ENCODE assay signal across 8 mouse cellular contexts in the genomic region with DNA sequence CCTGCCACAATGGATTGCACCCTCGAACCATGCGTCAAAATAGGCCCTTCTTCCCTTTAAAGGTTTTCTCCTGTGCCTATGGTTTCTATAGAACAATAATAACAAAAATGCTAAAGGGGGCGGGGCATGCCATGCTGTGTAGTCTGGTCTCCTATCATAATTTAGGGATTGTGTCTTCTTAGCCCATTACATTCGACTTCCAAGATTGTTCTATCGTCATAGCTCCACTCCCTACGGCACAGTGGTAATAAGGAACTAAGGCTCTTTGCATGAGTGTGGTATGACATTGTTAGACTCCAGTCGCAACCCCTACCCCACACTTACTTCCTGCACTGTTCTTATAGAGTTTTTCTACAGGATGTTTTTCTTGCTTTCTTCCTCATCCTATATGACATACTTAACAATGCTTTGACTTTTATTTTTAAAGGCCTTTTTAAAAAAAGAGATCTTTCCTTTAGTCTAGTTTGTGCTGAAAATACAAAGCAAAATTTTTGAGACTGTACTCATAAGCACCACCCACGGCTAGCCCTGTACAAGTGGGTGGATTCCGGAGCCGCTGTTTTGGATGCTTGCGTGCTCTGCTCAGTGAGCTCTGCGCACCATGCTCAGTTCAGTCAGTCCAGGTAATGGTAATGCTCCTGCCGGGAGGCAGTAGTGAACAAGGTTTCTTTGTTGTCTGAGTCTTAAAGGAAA. TPM values are rescaled to one million over a fixed set of nuclear protein-coding genes. Genes with fewer than 3 reads are reported as not detected.
DNase-seq lines count a peak whose midpoint lies in the region; ATAC-seq and TF ChIP-seq lines count a peak whose summit lies in the region.

No protein-coding gene starts in this region.

- no peaks in the 10 kb centered on the region for H3K27me3 ChIP-seq in hindbrain, embryonic 11.5 days (ENCODE audit: control insufficient read depth, insufficient read depth, low read length)
- peaks cover 15% of the 10 kb centered on the region; the same call in 1 of the 2 replicates for H3K27me3 ChIP-seq in limb, embryonic 15.5 days
- no peaks in the 10 kb centered on the region for H3K27me3 ChIP-seq in stomach, embryonic 14.5 days (ENCODE audit: control insufficient read depth, insufficient read depth, low read length)
- no peaks in the 10 kb centered on the region for H3K27me3 ChIP-seq in kidney, adult 2 months (replicated peaks; ENCODE audit: control insufficient read depth, insufficient read depth, low read length)

- peak overlapping the region; percentile 43 for H3K4me2 ChIP-seq in hindbrain, embryonic 11.5 days (replicated peaks; ENCODE audit: low read depth, low read length)
- peak overlapping the region; percentile 43 for H3K4me2 ChIP-seq in limb, embryonic 15.5 days
- peak overlapping the region; percentile 42 for H3K4me2 ChIP-seq in stomach, embryonic 14.5 days (replicated peaks; ENCODE audit: low read depth, low read length)

- no peaks in the 10 kb centered on the region for H3K9me3 ChIP-seq in hindbrain, embryonic 11.5 days (ENCODE audit: control insufficient read depth, low read length)
- no peaks in the 10 kb centered on the region for H3K9me3 ChIP-seq in limb, embryonic 15.5 days
- no peaks in the 10 kb centered on the region for H3K9me3 ChIP-seq in stomach, embryonic 14.5 days (ENCODE audit: control insufficient read depth, low read depth, low read length)

- peak overlapping the region; percentile 12 for H3K4me3 ChIP-seq in hindbrain, embryonic 11.5 days (ENCODE audit: low read depth, low read length)
- peak overlapping the region; percentile 26 for H3K4me3 ChIP-seq in limb, embryonic 15.5 days
- peak overlapping the region; percentile 22 for H3K4me3 ChIP-seq in stomach, embryonic 14.5 days (ENCODE audit: low read depth, low read length)
- no peak overlapping the region for H3K4me3 ChIP-seq in kidney, adult 2 months (ENCODE audit: insufficient read depth, low read depth, low read length)

- 31% methylated on average over 13 of the region's 13 CpGs for WGBS in hindbrain, embryonic 11.5 days
- 19% methylated on average over 13 of the region's 13 CpGs for WGBS in limb, embryonic 15.5 days
- WGBS in stomach, embryonic 14.5 days: 26% methylated on average over 13 of the region's 13 CpGs
- WGBS in kidney, adult 2 months: 16% methylated on average over 13 of the region's 13 CpGs

- no peaks in the 10 kb centered on the region for H3K36me3 ChIP-seq in hindbrain, embryonic 11.5 days (ENCODE audit: control insufficient read depth, insufficient read depth, low read length)
- H3K36me3 ChIP-seq in limb, embryonic 15.5 days: no peaks in the 10 kb centered on the region
- no peaks in the 10 kb centered on the region for H3K36me3 ChIP-seq in stomach, embryonic 14.5 days (ENCODE audit: control insufficient read depth, insufficient read depth, low read length)
- H3K36me3 ChIP-seq in kidney, adult 2 months (ENCODE audit: control insufficient read depth, insufficient read depth, low read length): no peaks in the 10 kb centered on the region

- H3K27ac ChIP-seq in hindbrain, embryonic 11.5 days (ENCODE audit: low read depth, low read length): no peak overlapping the region
- no peak overlapping the region for H3K27ac ChIP-seq in limb, embryonic 15.5 days
- no peak overlapping the region for H3K27ac ChIP-seq in stomach, embryonic 14.5 days (ENCODE audit: low read length)
- no peak overlapping the region for H3K27ac ChIP-seq in kidney, adult 2 months (ENCODE audit: insufficient read depth, low read depth, low read length)

- peak; percentile 68; the same call in 1 of the 2 replicates for ATAC-seq in hindbrain, embryonic 11.5 days (ENCODE audit: low FRiP score)
- no peak for ATAC-seq in limb, embryonic 15.5 days (ENCODE audit: insufficient number of reproducible peaks, low FRiP score, low TSS enrichment, low read depth)
- ATAC-seq in stomach, embryonic 14.5 days (ENCODE audit: insufficient number of reproducible peaks, insufficient read depth, low FRiP score, low read depth): no peak
- no peak for ATAC-seq in CD4-positive, CD25-positive, alpha-beta regulatory T cell, adult 4 months

- peak; percentile 8 for DNase-seq in cerebellum, postnatal 10 days
- DNase-seq in cerebellum, adult 9-11 months: no peak
- peak; percentile 16 for DNase-seq in ZHBTc4 (ENCODE audit: low read depth, low spot score)
- peak; percentile 35 for DNase-seq in hindbrain, embryonic 11.5 days (ENCODE audit: low spot score)
- no peak for DNase-seq in kidney, adult 2 months

- TF ChIP-seq CTCF in kidney, adult 2 months (conservative IDR thresholded peaks at IDR 0.05; ENCODE audit: insufficient read depth, insufficient read length, low read depth, low read length): no peak

- H3K9ac ChIP-seq in hindbrain, embryonic 11.5 days (ENCODE audit: low read depth, low read length): no peak overlapping the region
- no peak overlapping the region for H3K9ac ChIP-seq in limb, embryonic 15.5 days
- H3K9ac ChIP-seq in stomach, embryonic 14.5 days (replicated peaks; ENCODE audit: low read depth, low read length): no peak overlapping the region

- no peak for TF ChIP-seq POLR2A in kidney, adult 2 months (IDR thresholded peaks at IDR 0.05; ENCODE audit: low read depth, low read length)

- H3K4me1 ChIP-seq in hindbrain, embryonic 11.5 days (replicated peaks; ENCODE audit: control insufficient read depth, insufficient read depth, low read length): no peaks in the 10 kb centered on the region; the same call in 1 of the 2 replicates
- peaks cover 11% of the 10 kb centered on the region; the same call in 1 of the 2 replicates for H3K4me1 ChIP-seq in limb, embryonic 15.5 days
- 0 out of 2 replicates have a peak, but pooled peaks cover 3% of the 10 kb centered on the region for H3K4me1 ChIP-seq in stomach, embryonic 14.5 days (ENCODE audit: control insufficient read depth, insufficient read depth, low read length)
- H3K4me1 ChIP-seq in kidney, adult 2 months (ENCODE audit: control insufficient read depth, insufficient read depth, low read length): no peaks in the 10 kb centered on the region

RNA-seq across cellular contexts. Expression of a gene that starts 40.6 kb away (rescaled TPM):
- 0.31 and 0.47 TPM in 2 replicates for polyA plus RNA-seq in hindbrain, embryonic 11.5 days (2014; fragmentation: Nextera tagmentation; extraction: Ambion mirVana)
- 0.24 TPM in 1 of 2 replicates, not detected in the other for polyA plus RNA-seq in limb, embryonic 15.5 days (2015; fragmentation: Nextera tagmentation; extraction: Ambion mirVana)
- 0.15 TPM in 1 of 2 replicates, not detected in the other for polyA plus RNA-seq in stomach, embryonic 14.5 days (2014; fragmentation: Nextera tagmentation; extraction: Ambion mirVana)
- not detected in 2 replicates for polyA plus RNA-seq in kidney, adult 2 months (2012; rRNA removed)
- polyA plus RNA-seq in CD4-positive, CD25-positive, alpha-beta regulatory T cell, adult 4 months (2017; shearing (Covaris generic)): not detected

Comparison
In these comparisons a context has a peak if more than half of its experiments do, and no peak if none do; other contexts are left out.
1. DNase-seq: peak in cerebellum, postnatal 10 days (2 of 2), ZHBTc4 (single experiment) and hindbrain, embryonic 11.5 days (single experiment); none in cerebellum, adult 9-11 months (single experiment) and kidney, adult 2 months (single experiment).
2. Peak in every context shown above with its lines, with median percentiles within 50 percentile points of each other: H3K4me2 ChIP-seq.